Mouse (Mus musculus) limb, embryonic 12.5 days (tissue): ENCODE results near the gene Ppp1r18. TPM values are rescaled to one million over a fixed set of nuclear protein-coding genes. Genes with fewer than 3 reads are reported as not detected.
"Not testable (repeated sequence)": the region's sequence is repeated elsewhere in the genome, so short reads cannot be mapped to it uniquely, and the experiment has no call there.

Source experiments
- ATAC-seq: fragments of 200-750 bp; cut with Nextera tagmentation; 2 replicates; pipeline ENCODE4 v1.8.0; 2017; ENCODE audit warnings: low read depth, moderate TSS enrichment; ENCODE audit not compliant: insufficient number of reproducible peaks, insufficient read depth, low FRiP score, low TSS enrichment
- H3K27ac ChIP-seq: fragments of 300-500 bp; sonication (generic); 2 replicates; pipeline ENCODE4 v1.5.1; 2016; ENCODE audit warnings: mild to moderate bottlenecking, moderate library complexity
- H3K27me3 ChIP-seq: fragments of 300-500 bp; sonication (generic); 2 replicates; pipeline ENCODE4 v1.6.1; 2016; ENCODE audit warnings: mild to moderate bottlenecking, moderate library complexity
- H3K36me3 ChIP-seq: fragments of 300-500 bp; sonication (generic); 2 replicates; pipeline ENCODE4 v1.6.1; 2016; ENCODE audit warnings: mild to moderate bottlenecking, moderate library complexity
- H3K4me1 ChIP-seq: fragments of 300-500 bp; sonication (generic); replicated peaks from 2 replicates; pipeline ENCODE4 v1.6.1; 2016
- H3K4me2 ChIP-seq: fragments of 300-500 bp; sonication (generic); 2 replicates; pipeline ENCODE4 v1.6.1; 2016; ENCODE audit warnings: mild to moderate bottlenecking, moderate library complexity
- H3K4me3 ChIP-seq: fragments of 300-500 bp; sonication (generic); replicated peaks from 2 replicates; pipeline ENCODE4 v1.5.1; 2016; ENCODE audit warnings: mild to moderate bottlenecking
- H3K9ac ChIP-seq: fragments of 300-500 bp; sonication (generic); replicated peaks from 2 replicates; pipeline ENCODE4 v1.6.1; 2016; ENCODE audit warnings: mild to moderate bottlenecking, moderate library complexity
- H3K9me3 ChIP-seq: fragments of 300-500 bp; sonication (generic); 2 replicates; pipeline ENCODE4 v1.6.1; 2016; ENCODE audit warnings: mild to moderate bottlenecking, moderate library complexity
- WGBS: fragments of 180-500 bp; shearing (Covaris S2); methylation state at CpG from one replicate; pipeline ENCODE4 v1.1.7; 2016; 5-methylcytosine and 5-hydroxymethylcytosine counted together
- polyA plus RNA-seq: library from polyadenylated mRNA; unstranded; fragments of >200 nt; fragmentation: Nextera tagmentation; extraction: Ambion mirVana; gene quantifications from 2 replicates; pipeline ENCODE4 v1.2.1, GENCODE M21; 2016

Gene Ppp1r18
- polyA plus RNA-seq, 1 experiment from 2014 or later, result 21.3 TPM

- Histone ChIP-seq H3K4me1 (peaks cover 36% of the 10 kb centered on the region), H3K9me3 (no peaks in the 10 kb centered on the region), H3K27me3 (no peaks in the 10 kb centered on the region), H3K4me2 (peak overlapping the region; percentile 74), H3K27ac (peak overlapping the region; percentile 99), H3K36me3 (peaks cover 43% of the 10 kb centered on the region), H3K4me3 (peak overlapping the region; percentile 81), H3K9ac (peak overlapping the region; percentile 96)
- ATAC-seq, result 0 out of 2 replicates have a peak, but pooled peaks have one; percentile 0
- under 1% methylated on average over 18 of the region's 18 CpGs for WGBS
Measured at GRCm38 (mm10) chr17:35837487-35837886, 27.9 kb upstream of the Ppp1r18 start.

- H3K4me3 ChIP-seq, result peak within 1 kb of the TSS; percentile 81
- peak within 1 kb of the TSS; percentile 74 for H3K4me2 ChIP-seq
- H3K27me3 ChIP-seq, result no peaks in the 10 kb centered on the region
- H3K27ac ChIP-seq, result peak within 1 kb of the TSS; percentile 99
- WGBS, result under 1% methylated on average over 29 of the region's 29 CpGs
- ATAC-seq, result peak; percentile 56
- H3K9ac ChIP-seq, result peak within 1 kb of the TSS; percentile 96
- peaks cover 42% of the 10 kb centered on the region for H3K4me1 ChIP-seq
- no peaks in the 10 kb centered on the region for H3K9me3 ChIP-seq
- peaks cover 37% of the 10 kb centered on the region for H3K36me3 ChIP-seq
Measured at GRCm38 (mm10) chr17:35838122-35838544, 27.3 kb upstream of the Ppp1r18 start, which contains the start of gene Tubb5. Gene Tubb5, minus strand, starts transcription at chr17:35838306.

DNA sequence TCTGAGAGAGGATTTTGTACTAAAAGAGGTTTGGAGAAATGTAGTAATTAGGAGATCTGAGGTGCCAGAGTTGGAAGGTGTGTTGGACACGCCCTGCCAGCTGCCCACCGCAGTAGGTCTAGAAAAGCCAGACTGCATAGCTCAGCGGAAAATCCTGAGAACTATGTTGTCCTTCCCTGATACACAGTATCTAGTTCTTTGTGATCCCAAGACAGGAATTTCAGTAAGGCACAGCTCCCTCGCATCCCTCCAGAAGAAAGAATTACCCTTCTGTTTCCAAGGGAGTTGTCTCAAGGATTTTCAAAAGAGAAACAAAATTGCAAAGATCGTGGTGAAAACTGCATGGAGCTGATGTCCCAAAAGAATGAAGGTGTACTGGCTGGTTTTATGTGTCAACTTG, 26.8 kb upstream of the Ppp1r18 start:
- Histone ChIP-seq H3K4me1 (peaks cover 40% of the 10 kb centered on the region), H3K36me3 (peaks cover 32% of the 10 kb centered on the region), H3K27me3 (no peaks in the 10 kb centered on the region), H3K27ac (peak overlapping the region; percentile 99), H3K4me2 (peak overlapping the region; percentile 60), H3K9me3 (no peaks in the 10 kb centered on the region), H3K4me3 (peak overlapping the region; percentile 81), H3K9ac (peak overlapping the region; percentile 96)
- no peak for ATAC-seq
- 2% methylated on average over 5 of the region's 5 CpGs for WGBS

- Histone ChIP-seq H3K4me2 (peak overlapping the region; percentile 60), H3K4me1 (peaks cover 37% of the 10 kb centered on the region), H3K36me3 (peaks cover 28% of the 10 kb centered on the region), H3K4me3 (peak overlapping the region; percentile 81), H3K9ac (peak overlapping the region; percentile 96), H3K27ac (peak overlapping the region; percentile 99)
- not testable (repeated sequence) for ATAC-seq, H3K9me3 ChIP-seq, H3K27me3 ChIP-seq
- WGBS, result 55% methylated on average over 3 of the region's 3 CpGs
Measured at GRCm38 (mm10) chr17:35839002-35839401, 26.4 kb upstream of the Ppp1r18 start.

- no peak overlapping the region for H3K27ac ChIP-seq
- peaks cover 27% of the 10 kb centered on the region for H3K36me3 ChIP-seq
- no peak for ATAC-seq
- H3K4me2 ChIP-seq, result peak overlapping the region; percentile 37
- peaks cover 23% of the 10 kb centered on the region for H3K4me1 ChIP-seq
- H3K9ac ChIP-seq, result no peak overlapping the region
- no peaks in the 10 kb centered on the region for H3K9me3 ChIP-seq
- no peaks in the 10 kb centered on the region for H3K27me3 ChIP-seq
- peak overlapping the region; percentile 59 for H3K4me3 ChIP-seq
- WGBS, result 56% methylated on average over 14 of the region's 14 CpGs
Measured at GRCm38 (mm10) chr17:35840561-35840960, 24.8 kb upstream of the Ppp1r18 start.

- H3K9me3 ChIP-seq, result no peaks in the 10 kb centered on the region
- WGBS, result under 1% methylated on average over 59 of the region's 59 CpGs
- peak within 1 kb of the TSS; percentile 59 for H3K4me3 ChIP-seq
- H3K27ac ChIP-seq, result peak within 1 kb of the TSS; percentile 86
- peak within 1 kb of the TSS; percentile 76 for H3K4me2 ChIP-seq
- H3K4me1 ChIP-seq, result peaks cover 17% of the 10 kb centered on the region
- H3K9ac ChIP-seq, result peak within 1 kb of the TSS; percentile 70
- peaks cover 27% of the 10 kb centered on the region for H3K36me3 ChIP-seq
- no peaks in the 10 kb centered on the region for H3K27me3 ChIP-seq
- ATAC-seq, result peak; percentile 89
Measured at GRCm38 (mm10) chr17:35841076-35841950, 24.1 kb upstream of the Ppp1r18 start, which contains the start of gene Mdc1. Gene Mdc1, plus strand, starts transcription at chr17:35841515.

DNA sequence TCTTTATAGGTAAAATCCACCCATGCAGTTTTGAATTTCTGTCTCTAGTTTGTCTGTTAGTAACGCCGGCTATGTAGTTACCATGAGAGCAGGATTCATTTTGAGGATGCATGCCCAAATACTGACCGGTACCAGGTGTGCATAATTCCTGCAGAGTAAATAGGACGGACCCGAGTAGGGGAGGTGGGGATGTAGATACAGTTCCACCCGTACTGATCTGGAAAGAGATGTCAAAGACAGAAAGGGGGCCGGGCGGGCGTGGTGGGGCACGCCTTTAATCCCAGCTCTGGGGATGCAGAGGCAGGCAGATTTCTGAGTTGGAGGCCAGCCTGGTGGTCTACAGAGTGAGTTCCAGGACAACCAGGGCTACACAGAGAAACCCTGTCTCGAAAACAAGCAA, 23.4 kb upstream of the Ppp1r18 start:
- Histone ChIP-seq H3K4me2 (peak overlapping the region; percentile 76), H3K27me3 (no peaks in the 10 kb centered on the region), H3K27ac (peak overlapping the region; percentile 86), H3K4me1 (peaks cover 17% of the 10 kb centered on the region), H3K9me3 (no peaks in the 10 kb centered on the region), H3K9ac (peak overlapping the region; percentile 70), H3K4me3 (peak overlapping the region; percentile 59), H3K36me3 (peaks cover 28% of the 10 kb centered on the region)
- 24% methylated on average over 11 of the region's 11 CpGs for WGBS
- no peak for ATAC-seq

DNA sequence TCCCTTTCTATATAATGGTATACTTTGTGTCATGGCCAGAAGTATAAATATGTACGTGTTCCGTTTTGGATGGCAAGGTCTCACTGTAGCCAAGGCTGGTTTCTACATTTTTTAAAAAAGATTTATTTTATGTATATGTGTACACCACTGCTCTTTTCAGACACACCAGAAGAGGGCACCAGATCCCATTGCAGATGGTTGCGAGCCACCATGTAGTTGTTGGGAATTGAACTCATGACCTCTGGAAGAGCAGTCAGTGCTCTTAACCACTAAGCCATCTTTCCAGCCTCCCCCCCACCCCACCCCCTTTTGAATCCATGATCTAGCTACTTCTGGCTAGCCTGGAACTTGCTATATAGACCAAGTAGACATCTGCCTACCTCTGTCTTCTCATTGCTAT, 21.9 kb upstream of the Ppp1r18 start:
- Histone ChIP-seq H3K4me2 (no peak overlapping the region), H3K9ac (no peak overlapping the region), H3K9me3 (no peaks in the 10 kb centered on the region), H3K36me3 (peaks cover 43% of the 10 kb centered on the region), H3K4me1 (peaks cover 17% of the 10 kb centered on the region), H3K27ac (no peak overlapping the region), H3K4me3 (no peak overlapping the region), H3K27me3 (no peaks in the 10 kb centered on the region)
- WGBS, result 93% methylated on average over 3 of the region's 3 CpGs
- ATAC-seq, result no peak

GRCm38 (mm10) chr17:35848112-35848511, 17.3 kb upstream of the Ppp1r18 start:
- no peaks in the 10 kb centered on the region for H3K9me3 ChIP-seq
- no peak overlapping the region for H3K4me3 ChIP-seq
- H3K36me3 ChIP-seq, result peaks cover 87% of the 10 kb centered on the region
- no peaks in the 10 kb centered on the region for H3K27me3 ChIP-seq
- no peak overlapping the region for H3K27ac ChIP-seq
- no peak overlapping the region for H3K9ac ChIP-seq
- ATAC-seq, result no peak
- WGBS, result 71% methylated on average over 1 of the region's 1 CpGs
- peaks cover under 1% of the 10 kb centered on the region; the same call in 1 of the 2 replicates for H3K4me1 ChIP-seq
- H3K4me2 ChIP-seq, result no peak overlapping the region

- no peak overlapping the region for H3K9ac ChIP-seq
- H3K4me3 ChIP-seq, result no peak overlapping the region
- H3K36me3 ChIP-seq, result peaks cover 94% of the 10 kb centered on the region
- H3K27ac ChIP-seq, result no peak overlapping the region
- H3K9me3 ChIP-seq, result no peaks in the 10 kb centered on the region
- no peak for ATAC-seq
- 87% methylated on average over 3 of the region's 3 CpGs for WGBS
- H3K4me1 ChIP-seq, result no peaks in the 10 kb centered on the region
- H3K27me3 ChIP-seq, result no peaks in the 10 kb centered on the region
- H3K4me2 ChIP-seq, result no peak overlapping the region
Measured at GRCm38 (mm10) chr17:35850974-35851373, 14.4 kb upstream of the Ppp1r18 start.

DNA sequence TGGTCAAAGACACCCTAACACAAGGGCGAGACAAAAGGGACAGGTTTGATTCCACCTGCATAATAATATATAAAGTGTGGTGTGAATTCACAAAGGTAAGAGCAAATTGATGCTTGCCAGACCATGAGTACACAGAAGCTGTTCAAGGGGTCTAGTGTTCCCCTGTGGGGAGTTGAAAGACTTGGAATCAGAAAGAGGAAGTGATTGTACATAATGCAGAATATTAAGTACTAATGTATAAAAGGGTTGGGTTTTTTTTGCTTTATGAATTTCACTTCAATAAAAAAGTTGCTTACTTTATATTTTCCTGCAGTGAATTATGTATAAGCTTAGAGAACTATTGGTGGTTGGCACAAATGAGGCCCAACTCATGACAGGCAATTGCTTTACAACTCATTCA, 6.0 kb upstream of the Ppp1r18 start:
- H3K4me2 ChIP-seq, result no peak overlapping the region
- H3K27me3 ChIP-seq, result no peaks in the 10 kb centered on the region
- no peak overlapping the region for H3K9ac ChIP-seq
- 98% methylated on average over 1 of the region's 1 CpGs for WGBS
- peaks cover 42% of the 10 kb centered on the region for H3K36me3 ChIP-seq
- peaks cover 6% of the 10 kb centered on the region for H3K4me1 ChIP-seq
- no peaks in the 10 kb centered on the region for H3K9me3 ChIP-seq
- ATAC-seq, result no peak
- no peak overlapping the region for H3K27ac ChIP-seq
- no peak overlapping the region for H3K4me3 ChIP-seq
